Mouse (Mus musculus): ENCODE results near the gene Peli3. TPM values are rescaled to one million over a fixed set of nuclear protein-coding genes. Genes with fewer than 3 reads are reported as not detected.
"Not testable (repeated sequence)": the region's sequence is repeated elsewhere in the genome, so short reads cannot be mapped to it uniquely, and the experiment has no call there.

The Peli3 gene
- polyA plus RNA-seq, 1 experiment from 2014 or later: 3.0 TPM

DNA sequence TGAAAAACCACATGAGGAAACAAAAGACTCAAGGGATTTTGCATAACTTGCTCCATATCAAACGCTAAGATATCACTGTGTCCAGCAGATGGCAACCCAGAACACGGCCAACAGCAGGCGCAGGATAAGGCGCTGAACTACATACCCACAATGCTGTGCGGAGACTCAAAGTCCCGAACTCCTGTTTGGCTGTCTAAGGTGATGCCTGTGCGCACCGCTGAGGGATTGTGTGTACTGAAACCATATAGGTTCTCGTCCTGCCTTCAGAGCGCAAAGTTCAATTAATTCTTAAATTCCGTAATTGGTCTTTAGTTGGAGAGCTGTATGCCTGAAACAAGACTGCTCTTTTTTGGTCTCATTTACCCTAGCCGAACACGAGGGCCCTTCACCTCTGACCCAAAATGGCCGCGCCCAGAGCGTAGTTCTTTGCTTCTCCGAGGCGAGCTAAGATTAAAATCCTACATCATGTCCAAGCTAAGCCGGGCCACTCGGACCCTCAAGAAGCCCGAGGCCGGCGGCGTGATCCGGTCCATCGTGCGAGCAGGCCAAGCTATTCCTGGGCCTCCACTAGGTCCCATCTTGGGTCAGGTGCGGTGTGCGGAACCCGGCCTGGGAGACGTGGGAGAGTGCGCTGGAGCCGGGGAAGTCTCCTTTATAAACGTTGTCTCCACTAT, 19.1 kb upstream of the Peli3 start, which contains the start of gene Mrpl11:
TSS of gene Mrpl11 (plus strand) at position 220 of the 674 bp plus-strand sequence.
- H3K9ac ChIP-seq (ENCODE audit: low read depth, low read length): peak within 1 kb of the TSS; percentile 80
- ATAC-seq (ENCODE audit: low FRiP score): peak; percentile 94
- peak; percentile 93 for DNase-seq (ENCODE audit: low spot score)
- H3K4me2 ChIP-seq (replicated peaks; ENCODE audit: low read depth, low read length): peak within 1 kb of the TSS; percentile 43
- H3K27me3 ChIP-seq (ENCODE audit: control insufficient read depth, insufficient read depth, low read length): no peaks in the 10 kb centered on the region
- under 1% methylated on average over 34 of the region's 34 CpGs for WGBS
- H3K4me1 ChIP-seq (replicated peaks; ENCODE audit: control insufficient read depth, insufficient read depth, low read length): no peaks in the 10 kb centered on the region
- no peaks in the 10 kb centered on the region for H3K9me3 ChIP-seq (ENCODE audit: control insufficient read depth, low read length)
- H3K4me3 ChIP-seq (ENCODE audit: low read depth, low read length): peak within 1 kb of the TSS; percentile 72
- H3K27ac ChIP-seq (ENCODE audit: low read depth, low read length): peak within 1 kb of the TSS; percentile 31; the same call in 1 of the 2 replicates
- peaks cover 3% of the 10 kb centered on the region; the same call in 1 of the 2 replicates for H3K36me3 ChIP-seq (ENCODE audit: control insufficient read depth, insufficient read depth, low read length)

DNA sequence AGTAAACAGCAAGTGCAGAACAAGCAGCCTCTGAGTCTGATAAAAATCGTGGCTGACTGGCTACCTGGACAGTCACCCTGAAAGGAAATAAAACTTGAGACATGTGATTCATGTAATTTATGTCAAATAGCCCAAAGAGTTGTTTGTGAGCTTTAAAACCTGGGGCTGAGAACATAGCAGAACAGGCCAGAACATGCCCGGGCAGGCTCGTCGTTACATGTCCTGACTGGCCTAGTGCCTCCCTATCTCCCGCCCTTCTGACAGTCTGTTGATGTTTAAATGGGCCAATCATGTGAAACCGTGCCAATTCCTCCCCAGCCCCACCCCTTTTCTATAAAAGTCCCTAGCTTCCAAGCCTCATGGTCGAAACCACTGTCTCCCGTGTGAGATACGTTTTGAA, 5.7 kb upstream of the Peli3 start:
- not testable (repeated sequence) for H3K9ac ChIP-seq (ENCODE audit: low read depth, low read length); DNase-seq (ENCODE audit: low spot score); H3K27ac ChIP-seq (ENCODE audit: low read depth, low read length); ATAC-seq (ENCODE audit: low FRiP score); H3K4me2 ChIP-seq (replicated peaks; ENCODE audit: low read depth, low read length); H3K9me3 ChIP-seq (ENCODE audit: control insufficient read depth, low read length); H3K4me3 ChIP-seq (ENCODE audit: low read depth, low read length); H3K36me3 ChIP-seq (ENCODE audit: control insufficient read depth, insufficient read depth, low read length); H3K27me3 ChIP-seq (ENCODE audit: control insufficient read depth, insufficient read depth, low read length); H3K4me1 ChIP-seq (replicated peaks; ENCODE audit: control insufficient read depth, insufficient read depth, low read length)
- WGBS: 86% methylated on average over 9 of the region's 9 CpGs

DNA sequence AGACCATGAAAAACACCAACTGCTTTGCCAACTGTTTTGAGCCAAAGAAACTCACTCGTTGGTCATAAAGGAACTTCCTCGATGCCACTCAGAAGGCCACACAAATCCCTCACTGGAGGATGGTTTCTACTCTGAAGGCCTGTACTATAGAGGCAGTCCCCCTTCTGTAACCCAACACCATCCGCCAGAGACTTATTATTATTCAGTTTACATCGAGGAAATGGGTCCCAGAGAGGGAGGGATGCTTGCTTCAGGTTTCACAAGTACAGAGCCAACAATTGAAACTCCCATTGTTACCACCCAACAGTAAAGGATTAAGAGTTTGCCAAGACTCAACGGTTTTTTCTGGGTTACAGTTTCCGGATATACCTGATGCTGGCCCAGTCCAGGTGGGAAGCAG, 2.6 kb upstream of the Peli3 start:
- no peak for DNase-seq (ENCODE audit: low spot score)
- H3K4me3 ChIP-seq (ENCODE audit: low read depth, low read length): no peak overlapping the region
- H3K27me3 ChIP-seq (ENCODE audit: control insufficient read depth, insufficient read depth, low read length): peaks cover 4% of the 10 kb centered on the region
- H3K36me3 ChIP-seq (ENCODE audit: control insufficient read depth, insufficient read depth, low read length): no peaks in the 10 kb centered on the region
- H3K4me1 ChIP-seq (replicated peaks; ENCODE audit: control insufficient read depth, insufficient read depth, low read length): no peaks in the 10 kb centered on the region
- H3K9ac ChIP-seq (ENCODE audit: low read depth, low read length): no peak overlapping the region
- no peak overlapping the region for H3K4me2 ChIP-seq (replicated peaks; ENCODE audit: low read depth, low read length)
- WGBS: 48% methylated on average over 6 of the region's 6 CpGs
- H3K9me3 ChIP-seq (ENCODE audit: control insufficient read depth, low read length): no peaks in the 10 kb centered on the region
- H3K27ac ChIP-seq (ENCODE audit: low read depth, low read length): no peak overlapping the region
- ATAC-seq (ENCODE audit: low FRiP score): no peak

- no peak overlapping the region for H3K27ac ChIP-seq (ENCODE audit: low read depth, low read length)
- ATAC-seq (ENCODE audit: low FRiP score): no peak; the same call in 1 of the 2 replicates
- H3K27me3 ChIP-seq (ENCODE audit: control insufficient read depth, insufficient read depth, low read length): peaks cover 4% of the 10 kb centered on the region
- no peaks in the 10 kb centered on the region for H3K9me3 ChIP-seq (ENCODE audit: control insufficient read depth, low read length)
- peak overlapping the region; percentile 50 for H3K4me3 ChIP-seq (ENCODE audit: low read depth, low read length)
- DNase-seq (ENCODE audit: low spot score): no peak
- 9% methylated on average over 13 of the region's 13 CpGs for WGBS
- H3K4me1 ChIP-seq (replicated peaks; ENCODE audit: control insufficient read depth, insufficient read depth, low read length): no peaks in the 10 kb centered on the region
- H3K4me2 ChIP-seq (replicated peaks; ENCODE audit: low read depth, low read length): peak overlapping the region; percentile 75
- peak overlapping the region; percentile 38 for H3K9ac ChIP-seq (ENCODE audit: low read depth, low read length)
- H3K36me3 ChIP-seq (ENCODE audit: control insufficient read depth, insufficient read depth, low read length): no peaks in the 10 kb centered on the region
Measured at GRCm38 (mm10) chr19:4943253-4943588, 294 bp upstream of the Peli3 start.

GRCm38 (mm10) chr19:4937444-4938310, 5.2 kb downstream of the Peli3 start:
- no peaks in the 10 kb centered on the region; the same call in 1 of the 2 replicates for H3K4me1 ChIP-seq (replicated peaks; ENCODE audit: control insufficient read depth, insufficient read depth, low read length)
- H3K4me3 ChIP-seq (ENCODE audit: low read depth, low read length): no peak overlapping the region
- H3K4me2 ChIP-seq (replicated peaks; ENCODE audit: low read depth, low read length): no peak overlapping the region
- DNase-seq (ENCODE audit: low spot score) (no peak), ATAC-seq (ENCODE audit: low FRiP score) (no peak)
- WGBS: 89% methylated on average over 17 of the region's 17 CpGs
- H3K9ac ChIP-seq (ENCODE audit: low read depth, low read length): no peak overlapping the region
- no peak overlapping the region for H3K27ac ChIP-seq (ENCODE audit: low read depth, low read length)
- no peaks in the 10 kb centered on the region for H3K36me3 ChIP-seq (ENCODE audit: control insufficient read depth, insufficient read depth, low read length)
- H3K27me3 ChIP-seq (ENCODE audit: control insufficient read depth, insufficient read depth, low read length): peaks cover 4% of the 10 kb centered on the region
- H3K9me3 ChIP-seq (ENCODE audit: control insufficient read depth, low read length): no peaks in the 10 kb centered on the region

DNA sequence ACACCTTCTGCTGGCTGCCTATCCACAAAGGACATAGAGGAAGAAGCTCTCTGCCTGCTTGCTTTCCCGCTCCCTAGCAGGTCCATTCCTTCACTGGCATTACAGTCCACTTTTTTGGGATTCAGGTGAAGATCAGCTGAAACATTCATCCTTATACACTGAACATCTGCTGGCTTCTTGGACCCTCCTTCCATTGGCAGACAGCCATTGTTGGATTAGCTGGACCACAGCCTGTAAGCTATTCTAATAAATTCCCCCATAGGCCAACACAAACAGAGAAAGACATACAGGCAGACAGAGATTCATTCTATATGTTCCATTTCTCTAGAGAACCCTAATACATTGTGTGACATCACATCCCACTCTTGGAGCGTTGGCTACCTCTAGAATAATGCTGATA, 6.0 kb downstream of the Peli3 start:
- DNase-seq (ENCODE audit: low spot score) (no peak), ATAC-seq (ENCODE audit: low FRiP score) (no peak)
- no peak overlapping the region for H3K4me2 ChIP-seq (replicated peaks; ENCODE audit: low read depth, low read length)
- no peaks in the 10 kb centered on the region for H3K36me3 ChIP-seq (ENCODE audit: control insufficient read depth, insufficient read depth, low read length)
- H3K27me3 ChIP-seq (ENCODE audit: control insufficient read depth, insufficient read depth, low read length): peaks cover 4% of the 10 kb centered on the region
- no peaks in the 10 kb centered on the region; the same call in 1 of the 2 replicates for H3K4me1 ChIP-seq (replicated peaks; ENCODE audit: control insufficient read depth, insufficient read depth, low read length)
- no peak overlapping the region for H3K4me3 ChIP-seq (ENCODE audit: low read depth, low read length)
- no peak overlapping the region for H3K27ac ChIP-seq (ENCODE audit: low read depth, low read length)
- 82% methylated on average over 2 of the region's 2 CpGs for WGBS
- no peaks in the 10 kb centered on the region for H3K9me3 ChIP-seq (ENCODE audit: control insufficient read depth, low read length)
- no peak overlapping the region for H3K9ac ChIP-seq (ENCODE audit: low read depth, low read length)

DNA sequence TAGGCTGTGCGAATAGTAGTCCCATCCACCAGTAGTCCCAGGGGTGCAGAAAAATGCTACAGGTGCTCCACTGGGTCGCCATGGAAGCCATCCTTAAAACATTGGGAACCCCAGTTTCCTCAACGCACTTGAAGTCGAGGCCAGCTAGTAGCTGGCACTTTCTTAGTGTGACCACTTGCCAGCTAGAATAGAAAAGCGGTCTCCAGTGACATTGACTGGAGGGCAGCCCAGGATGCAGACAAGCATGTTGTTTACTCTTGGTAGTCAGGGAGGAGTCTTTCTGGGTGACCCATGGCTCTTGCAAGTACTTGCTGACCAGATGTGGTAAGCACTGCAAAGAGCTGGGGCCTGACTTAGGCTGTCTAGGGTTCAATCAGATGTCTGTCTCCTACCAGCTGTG, 14.1 kb downstream of the Peli3 start:
- no peak for DNase-seq (ENCODE audit: low spot score)
- Histone ChIP-seq H3K27ac (ENCODE audit: low read depth, low read length) (peak overlapping the region; percentile 70; the same call in 1 of the 2 replicates), H3K4me2 (replicated peaks; ENCODE audit: low read depth, low read length) (peak overlapping the region; percentile 53), H3K9ac (ENCODE audit: low read depth, low read length) (peak overlapping the region; percentile 64), H3K27me3 (ENCODE audit: control insufficient read depth, insufficient read depth, low read length) (no peaks in the 10 kb centered on the region), H3K36me3 (ENCODE audit: control insufficient read depth, insufficient read depth, low read length) (0 out of 2 replicates have a peak, but pooled peaks cover 2% of the 10 kb centered on the region), H3K4me3 (ENCODE audit: low read depth, low read length) (peak overlapping the region; percentile 53), H3K9me3 (ENCODE audit: control insufficient read depth, low read length) (no peaks in the 10 kb centered on the region), H3K4me1 (replicated peaks; ENCODE audit: control insufficient read depth, insufficient read depth, low read length) (peaks cover 4% of the 10 kb centered on the region)
- no peak for ATAC-seq (ENCODE audit: low FRiP score)
- 64% methylated on average over 5 of the region's 5 CpGs for WGBS

DNA sequence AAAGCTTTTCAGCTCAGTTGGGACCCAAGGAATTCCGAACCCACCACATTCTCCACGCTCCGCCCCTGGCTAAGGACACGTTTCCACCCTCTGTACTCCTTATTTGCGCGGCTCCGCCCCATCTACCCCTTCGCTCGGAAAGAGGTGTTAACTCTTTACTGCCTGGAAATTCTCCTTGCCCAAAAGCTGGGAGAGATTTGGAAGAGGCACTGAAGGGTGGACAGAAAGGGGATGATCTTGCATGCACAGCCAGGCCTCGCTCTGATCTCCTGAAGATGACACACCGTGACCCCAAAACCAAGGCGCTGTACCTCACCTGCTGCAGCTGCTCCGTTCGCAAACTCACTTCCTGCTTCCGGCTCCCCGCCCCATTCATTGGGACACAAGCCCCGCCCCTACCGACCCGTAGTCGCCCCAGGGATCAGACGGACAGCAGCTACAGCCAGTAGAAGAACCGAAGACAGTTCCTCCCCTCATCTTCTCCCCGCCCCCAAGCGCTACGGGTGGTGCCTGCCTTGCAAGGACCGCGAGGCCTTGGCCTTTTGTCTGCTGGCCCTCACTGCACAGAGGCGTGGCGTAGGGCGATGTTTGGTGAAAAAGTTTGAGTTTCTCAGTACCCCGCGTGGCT, 14.9 kb downstream of the Peli3 start, which contains the start of gene Dpp3:
TSS of gene Dpp3 (minus strand) at position 384 of the 628 bp plus-strand sequence.
- H3K36me3 ChIP-seq (ENCODE audit: control insufficient read depth, insufficient read depth, low read length): 0 out of 2 replicates have a peak, but pooled peaks cover 4% of the 10 kb centered on the region
- peak; percentile 98 for ATAC-seq (ENCODE audit: low FRiP score)
- peak; percentile 99 for DNase-seq (ENCODE audit: low spot score)
- H3K27ac ChIP-seq (ENCODE audit: low read depth, low read length): peak within 1 kb of the TSS; percentile 70
- peak within 1 kb of the TSS; percentile 64 for H3K9ac ChIP-seq (ENCODE audit: low read depth, low read length)
- under 1% methylated on average over 32 of the region's 32 CpGs for WGBS
- peak within 1 kb of the TSS; percentile 53 for H3K4me3 ChIP-seq (ENCODE audit: low read depth, low read length)
- peak within 1 kb of the TSS; percentile 53 for H3K4me2 ChIP-seq (replicated peaks; ENCODE audit: low read depth, low read length)
- H3K9me3 ChIP-seq (ENCODE audit: control insufficient read depth, low read length): no peaks in the 10 kb centered on the region
- H3K4me1 ChIP-seq (replicated peaks; ENCODE audit: control insufficient read depth, insufficient read depth, low read length): peaks cover 4% of the 10 kb centered on the region
- H3K27me3 ChIP-seq (ENCODE audit: control insufficient read depth, insufficient read depth, low read length): no peaks in the 10 kb centered on the region
